Mouse (Mus musculus): ENCODE data around the gene Olfr403. TPM values are rescaled to one million over a fixed set of nuclear protein-coding genes. Genes with fewer than 3 reads are reported as not detected.
"Not testable (repeated sequence)": the region's sequence is repeated elsewhere in the genome, so short reads cannot be mapped to it uniquely, and the experiment has no call there.

Gene Olfr403
- not detected for total RNA-seq (2021)

DNA sequence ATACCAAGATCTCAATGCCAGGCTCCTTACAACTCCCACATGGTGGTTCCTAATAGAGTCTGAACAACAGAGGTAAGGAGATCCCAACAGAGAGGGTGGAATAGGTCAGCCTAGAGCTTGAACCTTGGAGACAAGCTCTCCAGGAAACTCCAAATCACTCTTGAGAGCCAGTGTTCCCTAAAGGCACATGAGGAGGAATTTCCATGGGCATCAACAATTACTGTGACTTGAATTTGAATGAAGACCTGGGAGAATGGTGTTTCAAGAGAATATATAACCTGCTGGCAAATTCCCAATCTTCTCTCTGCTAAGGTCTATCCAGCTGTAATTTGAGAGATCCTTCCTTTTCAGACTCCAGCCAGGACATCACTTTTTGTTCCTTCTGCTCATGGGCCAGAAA lies at the start of gene Olfr403:
TSS of gene Olfr403 (plus strand) at position 301 of the 400 bp plus-strand sequence.
- intact Hi-C loops (cut with DNase I), result no loop called here

GRCm38 (mm10) chr11:74140001-74140400 lies 46.0 kb upstream of the Olfr403 start:
- DNase-seq (ENCODE audit: extremely low spot score in 1 of 2, low spot score in 2 of 2); intact Hi-C loops (cut with DNase I): not testable (repeated sequence)

More for the DNA sequence above, at the start of gene Olfr403:
- DNase-seq (ENCODE audit: extremely low spot score in 1 of 2, low spot score in 2 of 2), result no peak

- intact Hi-C loops (cut with DNase I), result no loop called here
- no peak for DNase-seq (ENCODE audit: extremely low spot score in 1 of 2, low spot score in 2 of 2)
These were observed 40.2 kb upstream of the Olfr403 start for GRCm38 (mm10) chr11:74145866-74146265.

DNA sequence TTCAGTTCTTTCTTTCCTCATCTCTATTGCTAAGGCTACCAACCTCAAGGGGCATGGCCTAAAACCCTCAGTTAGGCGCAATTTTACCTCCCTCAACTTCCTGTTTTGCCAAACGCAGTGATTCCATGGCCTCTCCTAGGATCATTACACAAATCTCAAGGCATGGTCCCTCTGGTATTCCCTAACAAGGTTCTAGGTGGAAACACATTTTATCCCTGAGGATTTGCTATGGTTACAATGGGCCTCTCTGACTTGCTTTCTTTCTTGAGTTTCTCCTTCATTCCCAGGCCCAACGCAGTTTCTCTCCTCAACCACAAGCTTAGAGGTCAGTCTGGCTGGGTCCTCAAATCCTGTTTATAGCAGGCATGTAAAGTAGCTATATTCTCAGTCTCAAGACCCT lies 32.8 kb upstream of the Olfr403 start, which contains the start of gene Olfr402:
TSS of gene Olfr402 (plus strand) at position 301 of the 400 bp plus-strand sequence.
- no peak for DNase-seq (ENCODE audit: extremely low spot score in 1 of 2, low spot score in 2 of 2)
- intact Hi-C loops (cut with DNase I), result no loop called here

DNA sequence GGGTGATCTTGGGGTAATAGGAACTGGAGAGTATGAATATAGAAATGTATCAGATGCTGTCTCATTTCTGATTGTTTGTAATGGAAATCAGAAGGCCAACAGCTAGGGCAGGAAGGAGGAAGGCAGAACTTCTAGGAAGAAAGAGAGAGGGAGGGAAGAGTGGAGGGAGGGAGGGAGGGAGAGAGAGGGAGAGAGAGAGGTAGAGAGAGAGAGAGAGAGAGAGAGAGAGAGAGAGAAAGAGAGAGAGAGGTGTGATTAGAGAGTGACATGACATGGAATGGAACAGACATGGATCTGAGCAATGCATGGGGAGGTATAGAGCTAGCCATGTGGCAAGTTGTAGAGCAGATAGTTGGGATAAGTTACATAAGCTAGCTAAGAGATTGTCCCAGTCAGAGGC lies 17.3 kb upstream of the Olfr403 start:
- intact Hi-C loops (cut with DNase I), result no loop called here
- no peak for DNase-seq (ENCODE audit: extremely low spot score in 1 of 2, low spot score in 2 of 2)

- intact Hi-C loops (cut with DNase I), result no loop called here
- DNase-seq (ENCODE audit: extremely low spot score in 1 of 2, low spot score in 2 of 2), result no peak
These were observed 2.9 kb upstream of the Olfr403 start for GRCm38 (mm10) chr11:74183168-74183567.

GRCm38 (mm10) chr11:74183745-74184144 lies 2.3 kb upstream of the Olfr403 start:
- no peak for DNase-seq (ENCODE audit: extremely low spot score in 1 of 2, low spot score in 2 of 2)
- intact Hi-C loops (cut with DNase I), result no loop called here

DNA sequence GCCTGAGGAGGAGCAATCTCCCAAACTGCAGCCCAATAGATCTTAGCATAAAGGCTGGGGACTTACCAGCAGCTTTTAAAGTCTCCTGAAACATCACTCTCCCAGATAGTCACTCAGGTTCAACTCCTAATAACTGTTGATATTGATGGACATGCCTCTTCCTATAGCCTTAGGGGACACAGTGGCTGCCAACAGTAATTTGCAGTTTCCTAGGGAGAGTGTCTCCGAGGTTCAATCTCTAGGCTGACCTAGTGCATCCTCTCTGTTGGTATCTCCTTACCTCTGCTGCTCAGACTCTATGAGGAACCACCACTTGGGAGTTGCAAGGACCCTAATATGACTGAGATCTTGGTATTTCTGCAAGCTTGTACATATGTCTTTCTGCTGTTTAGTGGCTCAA lies 25.2 kb downstream of the Olfr403 start, which contains the start of gene Olfr43:
TSS of gene Olfr43 (minus strand) at position 101 of the 400 bp plus-strand sequence.
- DNase-seq (ENCODE audit: extremely low spot score in 1 of 2, low spot score in 2 of 2), result no peak
- intact Hi-C loops (cut with DNase I), result no loop called here

GRCm38 (mm10) chr11:74241201-74241600 lies 55.2 kb downstream of the Olfr403 start:
- intact Hi-C loops (cut with DNase I), result no loop called here
- DNase-seq (ENCODE audit: extremely low spot score in 1 of 2, low spot score in 2 of 2), result no peak

Other genes starting within 250 kb of the Olfr403 start
- not detected for gene Olfr23, start 249.6 kb upstream of the Olfr403 start, total RNA-seq (2021)
- gene Olfr397, start 225.4 kb upstream of the Olfr403 start, total RNA-seq (2021), result not detected
- not detected for gene Olfr398, start 195.8 kb upstream of the Olfr403 start, total RNA-seq (2021)
- gene Olfr139, start 129.7 kb upstream of the Olfr403 start, total RNA-seq (2021), result not detected
- gene Olfr399, start 129.6 kb upstream of the Olfr403 start, total RNA-seq (2021), result not detected
- gene Zfp616, start 116.3 kb upstream of the Olfr403 start, total RNA-seq (2021), result not detected
- gene Olfr401, start 72.5 kb upstream of the Olfr403 start, total RNA-seq (2021), result not detected
- gene Olfr402, start 32.7 kb upstream of the Olfr403 start, total RNA-seq (2021), result not detected
- gene Olfr43, start 25.1 kb downstream of the Olfr403 start, total RNA-seq (2021), result not detected
- not detected for gene Olfr406, start 73.6 kb downstream of the Olfr403 start, total RNA-seq (2021)
- gene Olfr59, start 97.5 kb downstream of the Olfr403 start, total RNA-seq (2021), result not detected
- gene Olfr410, start 151.8 kb downstream of the Olfr403 start, total RNA-seq (2021), result not detected
- gene Olfr411, start 166.4 kb downstream of the Olfr403 start, total RNA-seq (2021), result not detected
- gene Olfr412, start 175.8 kb downstream of the Olfr403 start, total RNA-seq (2021), result not detected